Mouse (Mus musculus) intestine, embryonic 14.5 days (tissue): Measurements from ENCODE around the gene Poc1a. TPM values are rescaled to one million over a fixed set of nuclear protein-coding genes. Genes with fewer than 3 reads are reported as not detected.

Source experiments
- ATAC-seq: fragments of 200-750 bp; cut with Nextera tagmentation; replicated peaks from 2 replicates; pipeline ENCODE4 v1.8.0; 2017; ENCODE audit warnings: low read depth, moderate number of reproducible peaks, moderate TSS enrichment, moderate library complexity; ENCODE audit not compliant: low FRiP score, low TSS enrichment
- DNase-seq: peaks from one replicate; pipeline ENCODE4 v3.0.0-alpha.2; 2018; ENCODE audit warnings: low spot score
- H3K27ac ChIP-seq: fragments of 300-500 bp; sonication (generic); 2 replicates; pipeline ENCODE4 v1.5.1; 2014; ENCODE audit warnings: low read depth, mild to moderate bottlenecking, control low read depth
- H3K27me3 ChIP-seq: fragments of 300-500 bp; sonication (generic); replicated peaks from 2 replicates; pipeline ENCODE4 v1.6.1; 2014; ENCODE audit warnings: low read length, control low read depth; ENCODE audit not compliant: control insufficient read depth, insufficient read depth
- H3K36me3 ChIP-seq: fragments of 300-500 bp; sonication (generic); 2 replicates; pipeline ENCODE4 v1.6.1; 2014; ENCODE audit warnings: low read length, control low read depth; ENCODE audit not compliant: control insufficient read depth, insufficient read depth
- H3K4me1 ChIP-seq: fragments of 300-500 bp; sonication (generic); replicated peaks from 2 replicates; pipeline ENCODE4 v1.6.1; 2014; ENCODE audit warnings: low read length, control low read depth, mixed read lengths; ENCODE audit not compliant: control insufficient read depth, insufficient read depth
- H3K4me2 ChIP-seq: fragments of 300-500 bp; sonication (generic); 2 replicates; pipeline ENCODE4 v1.6.1; 2014; ENCODE audit warnings: low read length
- H3K4me3 ChIP-seq: fragments of 300-500 bp; sonication (generic); 2 replicates; pipeline ENCODE4 v1.5.1; 2014; ENCODE audit warnings: low read depth, low read length, control low read depth, mixed read lengths
- H3K9ac ChIP-seq: fragments of 300-500 bp; sonication (generic); 2 replicates; pipeline ENCODE4 v1.6.1; 2014; ENCODE audit warnings: mild to moderate bottlenecking, low read length
- H3K9me3 ChIP-seq: fragments of 300-500 bp; sonication (generic); 2 replicates; pipeline ENCODE4 v1.6.1; 2016; ENCODE audit warnings: low read length, control low read depth; ENCODE audit not compliant: control insufficient read depth
- WGBS: fragments of 180-500 bp; shearing (Covaris S2); extraction: QIAGEN DNeasy Blood & Tissue Kit; methylation state at CpG from one replicate; pipeline ENCODE4 v1.1.7; 2014; 5-methylcytosine and 5-hydroxymethylcytosine counted together
- polyA plus RNA-seq: library from polyadenylated mRNA; unstranded; fragments of >200 nt; fragmentation: Nextera tagmentation; extraction: Ambion mirVana; gene quantifications from 2 replicates; pipeline ENCODE4 v1.2.1, GENCODE M21; 2014

Gene Poc1a
- 29.1 and 29.6 TPM in 2 replicates for polyA plus RNA-seq

DNA sequence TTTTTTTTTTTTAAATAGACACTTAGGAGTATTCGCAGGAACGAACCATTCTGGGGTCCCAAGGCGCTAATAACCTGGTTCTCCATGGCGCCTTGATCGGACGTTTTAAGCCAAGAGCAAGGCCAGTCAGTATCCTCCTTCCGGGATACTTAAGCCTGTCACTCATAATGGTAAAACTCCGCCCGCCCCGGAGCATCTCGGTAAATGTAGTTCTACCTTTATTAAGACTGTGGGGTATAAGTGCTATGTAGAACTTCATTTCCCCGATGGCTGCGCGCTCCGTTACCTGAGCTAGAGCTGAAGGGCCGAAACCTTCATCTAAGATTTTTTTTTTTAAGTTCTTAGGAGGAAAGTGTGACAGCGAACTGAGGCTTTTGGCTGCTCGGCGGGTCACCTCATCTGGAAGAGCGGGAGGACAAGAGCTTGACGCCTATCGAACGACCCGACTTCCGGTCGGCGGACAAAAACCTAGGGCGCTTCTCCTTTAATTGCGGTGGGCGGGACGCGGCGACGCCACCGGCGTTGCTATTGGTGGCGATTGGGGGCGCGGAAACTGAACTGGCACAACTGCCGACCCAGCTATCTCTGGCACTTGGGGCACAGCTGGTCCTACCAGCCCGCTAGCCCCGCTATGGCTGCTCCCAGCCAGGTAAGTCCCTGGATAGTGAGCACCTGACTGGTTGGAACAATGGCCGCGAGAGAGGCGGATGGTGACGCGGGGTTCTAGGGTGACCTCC is at the start of gene Poc1a:
TSS of gene Poc1a (plus strand) at position 254 of the 737 bp plus-strand sequence.
- Histone ChIP-seq H3K9ac (peak within 1 kb of the TSS; percentile 59), H3K4me3 (peak within 1 kb of the TSS; percentile 76), H3K27me3 (no peaks in the 10 kb centered on the region), H3K27ac (peak within 1 kb of the TSS; percentile 69), H3K4me2 (peak within 1 kb of the TSS; percentile 90), H3K9me3 (no peaks in the 10 kb centered on the region), H3K36me3 (peaks cover 19% of the 10 kb centered on the region; the same call in 1 of the 2 replicates), H3K4me1 (peaks cover 11% of the 10 kb centered on the region)
- ATAC-seq: peak; percentile 94
- under 1% methylated on average over 47 of the region's 47 CpGs for WGBS
- DNase-seq: peak; percentile 100

DNA sequence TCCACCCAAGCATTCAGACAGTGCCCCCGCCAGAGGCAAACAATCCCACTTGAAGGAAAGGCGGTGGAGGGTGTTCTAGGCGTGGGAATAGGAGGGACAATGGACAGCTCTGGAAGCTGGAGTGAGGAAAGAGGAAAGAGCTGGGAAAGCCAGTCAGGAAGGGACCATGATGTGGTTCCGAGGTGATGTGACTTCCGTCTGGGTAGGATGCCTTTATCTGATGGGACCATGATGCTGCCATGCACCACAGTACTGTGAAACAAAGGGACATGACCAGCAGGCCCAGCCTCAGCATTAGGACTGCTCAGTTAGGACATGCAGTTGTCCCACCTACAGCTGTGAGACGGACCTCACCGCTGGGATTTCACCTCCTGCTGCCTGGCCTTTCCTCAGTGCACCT is 49.6 kb upstream of the Poc1a start:
- Histone ChIP-seq H3K27me3 (no peaks in the 10 kb centered on the region), H3K27ac (no peak overlapping the region), H3K9me3 (no peaks in the 10 kb centered on the region), H3K4me2 (no peak overlapping the region), H3K36me3 (peaks cover 40% of the 10 kb centered on the region), H3K9ac (no peak overlapping the region), H3K4me1 (peaks cover 5% of the 10 kb centered on the region), H3K4me3 (no peak overlapping the region)
- DNase-seq (no peak), ATAC-seq (no peak)
- 73% methylated on average over 7 of the region's 7 CpGs for WGBS

DNA sequence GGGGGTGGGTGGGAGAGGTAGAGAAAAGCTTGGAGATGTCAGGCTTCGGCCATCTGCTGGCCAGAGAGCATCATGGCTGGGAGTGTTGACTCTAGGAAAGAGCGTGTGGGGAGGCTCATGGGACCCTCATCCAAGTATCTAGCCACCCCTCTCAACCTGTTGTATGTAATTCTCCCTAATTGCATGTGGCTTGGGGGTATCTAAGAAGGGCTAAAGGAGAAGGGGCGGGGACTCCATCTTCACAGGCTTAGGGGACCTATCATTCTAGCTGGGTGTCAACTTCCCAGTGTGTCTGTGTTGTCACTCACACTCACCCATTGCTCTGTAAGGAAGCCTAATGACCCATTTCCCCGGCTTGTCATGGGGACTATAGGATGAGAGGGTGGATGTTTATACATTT is 49.0 kb upstream of the Poc1a start:
- ATAC-seq: no peak
- H3K4me1 ChIP-seq: peaks cover 4% of the 10 kb centered on the region
- H3K4me2 ChIP-seq: no peak overlapping the region
- H3K9me3 ChIP-seq: no peaks in the 10 kb centered on the region
- H3K36me3 ChIP-seq: peaks cover 46% of the 10 kb centered on the region
- H3K27me3 ChIP-seq: no peaks in the 10 kb centered on the region
- H3K9ac ChIP-seq: no peak overlapping the region
- no peak for DNase-seq
- 69% methylated on average over 4 of the region's 4 CpGs for WGBS
- H3K27ac ChIP-seq: no peak overlapping the region
- H3K4me3 ChIP-seq: no peak overlapping the region

GRCm38 (mm10) chr9:106232956-106233355 is 47.9 kb upstream of the Poc1a start:
- no peak overlapping the region for H3K27ac ChIP-seq
- no peak for DNase-seq
- no peak overlapping the region for H3K9ac ChIP-seq
- H3K4me2 ChIP-seq: no peak overlapping the region
- H3K9me3 ChIP-seq: no peaks in the 10 kb centered on the region
- ATAC-seq: no peak
- H3K27me3 ChIP-seq: no peaks in the 10 kb centered on the region
- no peak overlapping the region for H3K4me3 ChIP-seq
- H3K36me3 ChIP-seq: peaks cover 58% of the 10 kb centered on the region
- H3K4me1 ChIP-seq: no peaks in the 10 kb centered on the region
- WGBS: 95% methylated on average over 3 of the region's 3 CpGs

- ATAC-seq: no peak
- H3K9me3 ChIP-seq: no peaks in the 10 kb centered on the region
- H3K4me1 ChIP-seq: no peaks in the 10 kb centered on the region
- no peak for DNase-seq
- peaks cover 68% of the 10 kb centered on the region for H3K36me3 ChIP-seq
- no peak overlapping the region for H3K4me3 ChIP-seq
- WGBS: 78% methylated on average over 6 of the region's 6 CpGs
- no peak overlapping the region for H3K9ac ChIP-seq
- H3K27me3 ChIP-seq: no peaks in the 10 kb centered on the region
- H3K4me2 ChIP-seq: no peak overlapping the region
- no peak overlapping the region for H3K27ac ChIP-seq
These were observed 46.9 kb upstream of the Poc1a start for GRCm38 (mm10) chr9:106233953-106234352.

GRCm38 (mm10) chr9:106235194-106235830 is 45.5 kb upstream of the Poc1a start:
- WGBS: 89% methylated on average over 23 of the region's 23 CpGs
- H3K27me3 ChIP-seq: no peaks in the 10 kb centered on the region
- no peak for ATAC-seq
- no peaks in the 10 kb centered on the region for H3K4me1 ChIP-seq
- DNase-seq: no peak
- no peak overlapping the region for H3K9ac ChIP-seq
- H3K4me2 ChIP-seq: no peak overlapping the region
- H3K4me3 ChIP-seq: no peak overlapping the region
- peaks cover 80% of the 10 kb centered on the region for H3K36me3 ChIP-seq
- H3K9me3 ChIP-seq: no peaks in the 10 kb centered on the region
- H3K27ac ChIP-seq: no peak overlapping the region

DNA sequence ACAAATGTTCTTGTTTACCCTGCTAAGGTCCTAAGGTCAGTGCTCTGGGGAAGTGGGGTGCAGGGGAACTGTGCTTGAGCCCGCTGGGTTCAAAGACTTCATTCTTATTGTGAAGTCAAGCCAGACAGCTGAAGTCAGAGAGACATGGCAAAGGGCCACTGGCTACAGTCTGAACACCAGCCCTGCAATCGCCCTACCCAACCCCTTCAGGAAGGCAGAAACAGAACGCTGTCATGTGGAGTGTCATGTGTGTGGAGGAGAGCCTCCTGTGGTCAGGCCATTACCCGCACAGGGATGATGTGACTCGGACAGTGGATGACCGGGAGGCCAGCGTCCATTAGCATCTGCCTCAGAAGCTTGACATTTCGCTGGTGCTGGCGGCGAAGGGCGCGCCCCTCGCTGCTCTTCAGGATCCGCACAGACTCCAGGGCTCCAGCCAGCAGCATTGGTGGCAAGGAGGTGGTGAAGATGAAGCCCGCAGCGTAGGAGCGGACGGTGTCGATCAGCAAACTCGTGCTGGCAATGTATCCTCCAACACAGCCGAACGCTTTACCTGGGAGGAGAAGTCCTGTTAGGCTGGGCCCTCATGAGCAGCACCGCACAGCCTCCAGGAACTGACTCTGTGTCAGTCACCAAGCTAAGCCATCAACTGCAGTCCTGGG is 44.6 kb upstream of the Poc1a start:
- 94% methylated on average over 23 of the region's 23 CpGs for WGBS
- H3K9me3 ChIP-seq: no peaks in the 10 kb centered on the region
- H3K4me2 ChIP-seq: no peak overlapping the region
- H3K27me3 ChIP-seq: no peaks in the 10 kb centered on the region
- H3K4me3 ChIP-seq: no peak overlapping the region
- no peak overlapping the region for H3K27ac ChIP-seq
- DNase-seq: no peak
- peaks cover 90% of the 10 kb centered on the region for H3K36me3 ChIP-seq
- H3K4me1 ChIP-seq: no peaks in the 10 kb centered on the region
- no peak overlapping the region for H3K9ac ChIP-seq
- no peak for ATAC-seq

- DNase-seq (no peak), ATAC-seq (no peak)
- Histone ChIP-seq H3K4me3 (no peak overlapping the region), H3K4me2 (no peak overlapping the region), H3K9ac (no peak overlapping the region), H3K36me3 (peaks cover 95% of the 10 kb centered on the region), H3K27ac (no peak overlapping the region), H3K9me3 (no peaks in the 10 kb centered on the region), H3K4me1 (no peaks in the 10 kb centered on the region), H3K27me3 (no peaks in the 10 kb centered on the region)
- WGBS: 76% methylated on average over 3 of the region's 3 CpGs
These were observed 44.0 kb upstream of the Poc1a start for GRCm38 (mm10) chr9:106236818-106237211.
